Mouse (Mus musculus) embryonic fibroblast, embryonic 13.5 days (primary cell): Measurements from ENCODE around the gene Megf9.

Experiments
- CTCF ChIP-seq: IDR thresholded peaks from 2 replicates; pipeline ENCODE4 v1.5.1; 2011; ENCODE audit warnings: mild to moderate bottlenecking, control low read depth, low read length, moderate library complexity, borderline replicate concordance; ENCODE audit not compliant: insufficient read depth
- POLR2A ChIP-seq: IDR thresholded peaks from 2 replicates; pipeline ENCODE4 v1.6.1; 2011; ENCODE audit warnings: low read depth, mild to moderate bottlenecking, control low read depth, low read length, moderate library complexity

GRCm38 (mm10) chr4:70399476-70399875 is 135.3 kb downstream of the Megf9 start:
- TF ChIP-seq CTCF (no peak), POLR2A (no peak)
